Mouse (Mus musculus): ENCODE results near the gene Smim6.

DNA sequence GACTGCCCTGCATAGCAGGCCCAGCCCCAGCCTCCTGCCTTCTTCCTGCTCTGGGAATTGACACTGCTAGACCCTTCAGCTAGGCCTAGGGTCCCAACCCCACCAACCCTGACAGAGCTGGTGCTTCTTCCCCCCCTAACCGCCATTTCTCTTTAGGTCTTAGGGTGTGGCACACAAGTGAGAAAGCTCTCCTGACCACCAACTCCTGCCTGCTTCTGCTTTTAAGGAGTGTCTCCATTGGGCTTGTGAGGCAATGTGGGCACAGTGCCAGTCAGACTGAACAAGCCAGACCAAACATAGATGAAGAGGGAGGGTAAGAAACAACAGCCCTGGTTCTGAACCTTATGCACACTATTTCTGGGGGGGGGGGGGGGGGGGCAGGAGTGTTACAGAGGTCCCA lies 9.0 kb upstream of the Smim6 start:
- TF ChIP-seq CTCF (IDR thresholded peaks at IDR 0.05; ENCODE audit: insufficient read depth, low read depth, low read length) (no peak), POLR2A (IDR thresholded peaks at IDR 0.05; ENCODE audit: insufficient read depth, low read depth, low read length) (no peak)

Data from olfactory bulb, adult 2 months (tissue).